Mouse (Mus musculus) heart, adult 2 months (tissue): ENCODE results near the gene Sema7a. TPM values are rescaled to one million over a fixed set of nuclear protein-coding genes. Genes with fewer than 3 reads are reported as not detected.
A peak's percentile ranks its signal among the peaks of the same experiment; 100 is the strongest.

Experiments used
- DNase-seq, 2 experiments: peaks; one replicate each; pipeline ENCODE4 v3.0.0; 2021
- H3K27ac ChIP-seq: fragments of 200-600 bp; 2 replicates; pipeline ENCODE4 v1.8.1; 2022
- H3K27me3 ChIP-seq: fragments of 200-500 bp; 2 replicates; pipeline ENCODE4 v1.6.1; 2012; ENCODE audit warnings: mild to moderate bottlenecking, low read length, inconsistent platforms, mixed read lengths; ENCODE audit not compliant: control insufficient read depth, insufficient read depth
- H3K36me3 ChIP-seq: fragments of 200-500 bp; 2 replicates; pipeline ENCODE4 v1.6.1; 2012; ENCODE audit warnings: low read length, inconsistent platforms; ENCODE audit not compliant: control insufficient read depth, insufficient read depth
- H3K4me1 ChIP-seq: fragments of 200-500 bp; 2 replicates; pipeline ENCODE4 v1.6.1; 2011; ENCODE audit warnings: low read length; ENCODE audit not compliant: control insufficient read depth, insufficient read depth
- H3K4me3 ChIP-seq: fragments of 200-600 bp; 2 replicates; pipeline ENCODE4 v1.8.1; 2022
- H3K79me2 ChIP-seq: fragments of 200-500 bp; replicated peaks from 2 replicates; pipeline ENCODE4 v1.6.1; 2012; ENCODE audit warnings: mild to moderate bottlenecking, inconsistent platforms, low read length, moderate library complexity, mixed read lengths; ENCODE audit not compliant: control insufficient read depth, insufficient read depth
- H3K9ac ChIP-seq: fragments of 200-500 bp; 2 replicates; pipeline ENCODE4 v1.6.1; 2012; ENCODE audit warnings: low read depth, mild to moderate bottlenecking, control low read depth, inconsistent platforms, low read length, mixed read lengths
- CTCF ChIP-seq: fragments of 200-600 bp; IDR thresholded peaks from 2 replicates; pipeline ENCODE4 v1.8.1; 2022; ENCODE audit warnings: antibody characterized with exemption, mild to moderate bottlenecking, moderate library complexity
- EP300 ChIP-seq: fragments of 200-500 bp; IDR thresholded peaks from 2 replicates; pipeline ENCODE4 v1.6.1; 2011; ENCODE audit warnings: low read depth, low read length, control low read depth; ENCODE audit not compliant: insufficient read depth
- POLR2A ChIP-seq: fragments of 200-500 bp; IDR thresholded peaks from 2 replicates; pipeline ENCODE4 v1.6.1; 2011; ENCODE audit warnings: mild to moderate bottlenecking, low read depth, low read length, control low read depth; ENCODE audit not compliant: insufficient read depth
- WGBS: fragments of 180-500 bp; shearing (Covaris S2); methylation state at CpG from one replicate; pipeline ENCODE4 v1.1.7; 2018; 5-methylcytosine and 5-hydroxymethylcytosine counted together
- intact Hi-C: fragments of 180-260 bp; cut with DNase I; formaldehyde crosslinking; loops from one replicate; pipeline ENCODE4 v1.15.1; 2025
- polyA plus RNA-seq: library from polyadenylated mRNA; depleted of rRNA; stranded (reverse); fragments of >200 nt; gene quantifications from 2 replicates; pipeline ENCODE4 v1.2.3, GENCODE M21; 2012
- total RNA-seq, 2 experiments: library from RNA; stranded (reverse); gene quantifications; 2 replicates each; pipeline ENCODE4 v1.2.3; 2021

The Sema7a gene
- total and polyA plus RNA-seq, 3 experiments = 26.7 to 31.1 (median 29.0) TPM

- Histone ChIP-seq H3K36me3 (no peaks in the 10 kb centered on the region), H3K79me2 (no peaks in the 10 kb centered on the region), H3K4me1 (no peaks in the 10 kb centered on the region; the same call in 1 of the 2 replicates), H3K27ac (no peak overlapping the region), H3K27me3 (peaks cover 2% of the 10 kb centered on the region; the same call in 1 of the 2 replicates), H3K9ac (no peak overlapping the region), H3K4me3 (no peak overlapping the region)
- DNase-seq = no peak
- TF ChIP-seq EP300 (no peak), POLR2A (no peak), CTCF (no peak)
- 27% methylated on average over 13 of the region's 13 CpGs for WGBS
- intact Hi-C loops = loop anchor here (1.0 to 5.0 kb wide), 4 partner anchors 62 to 340 kb away; no protein-coding TSS in a partner anchor
Observed at GRCm38 (mm10) chr9:57997511-57998031, 57.7 kb downstream of the Sema7a start.

GRCm38 (mm10) chr9:57998032-57998659, 58.2 kb downstream of the Sema7a start:
- H3K9ac ChIP-seq = no peak overlapping the region
- H3K27me3 ChIP-seq = peaks cover 2% of the 10 kb centered on the region; the same call in 1 of the 2 replicates

GRCm38 (mm10) chr9:57998685-57999084, 58.8 kb downstream of the Sema7a start:
- Histone ChIP-seq H3K9ac (no peak overlapping the region), H3K4me1 (no peaks in the 10 kb centered on the region; the same call in 1 of the 2 replicates), H3K79me2 (no peaks in the 10 kb centered on the region), H3K27me3 (peaks cover 2% of the 10 kb centered on the region; the same call in 1 of the 2 replicates), H3K27ac (no peak overlapping the region), H3K4me3 (no peak overlapping the region), H3K36me3 (no peaks in the 10 kb centered on the region)
- intact Hi-C loops = loop anchor here (1.0 to 5.0 kb wide), 4 partner anchors 63 to 341 kb away; no protein-coding TSS in a partner anchor
- TF ChIP-seq POLR2A (no peak), CTCF (no peak; the same call in 1 of the 2 replicates), EP300 (no peak)
- WGBS = 42% methylated on average over 2 of the region's 2 CpGs
- DNase-seq = no peak

More at GRCm38 (mm10) chr9:57998032-57998659, 58.2 kb downstream of the Sema7a start:
- Histone ChIP-seq H3K79me2 (no peaks in the 10 kb centered on the region), H3K4me3 (no peak overlapping the region), H3K36me3 (no peaks in the 10 kb centered on the region), H3K27ac (no peak overlapping the region), H3K4me1 (no peaks in the 10 kb centered on the region; the same call in 1 of the 2 replicates)
- 4% methylated on average over 20 of the region's 20 CpGs for WGBS
- intact Hi-C loops = loop anchor here (1.0 to 5.0 kb wide), 4 partner anchors 63 to 341 kb away; no protein-coding TSS in a partner anchor
- peak in 1 of 2 experiments; percentile 34 for DNase-seq
- TF ChIP-seq EP300 (peak; percentile 71), POLR2A (no peak), CTCF (peak; percentile 80)

- Histone ChIP-seq H3K79me2 (no peaks in the 10 kb centered on the region), H3K4me1 (no peaks in the 10 kb centered on the region), H3K27me3 (peaks cover 2% of the 10 kb centered on the region; the same call in 1 of the 2 replicates), H3K4me3 (no peak overlapping the region), H3K27ac (no peak overlapping the region), H3K9ac (no peak overlapping the region), H3K36me3 (no peaks in the 10 kb centered on the region)
- DNase-seq = no peak
- intact Hi-C loops = loop anchor here (5.0 kb wide), 2 partner anchors 237 to 342 kb away; no protein-coding TSS in a partner anchor
- WGBS = 37% methylated on average over 2 of the region's 2 CpGs
- TF ChIP-seq POLR2A (no peak), CTCF (no peak), EP300 (no peak)
Observed at GRCm38 (mm10) chr9:57999676-58000075, 59.8 kb downstream of the Sema7a start.

- no peak overlapping the region for H3K9ac ChIP-seq
- H3K4me3 ChIP-seq = no peak overlapping the region
- 31% methylated on average over 2 of the region's 2 CpGs for WGBS
- no peaks in the 10 kb centered on the region for H3K4me1 ChIP-seq
- intact Hi-C loops = no loop called here
- no peaks in the 10 kb centered on the region for H3K79me2 ChIP-seq
- no peak overlapping the region for H3K27ac ChIP-seq
- DNase-seq = no peak
- peaks cover 2% of the 10 kb centered on the region; the same call in 1 of the 2 replicates for H3K27me3 ChIP-seq
- TF ChIP-seq EP300 = no peak
- no peak for TF ChIP-seq POLR2A
- TF ChIP-seq CTCF = no peak
- no peaks in the 10 kb centered on the region for H3K36me3 ChIP-seq
Observed at GRCm38 (mm10) chr9:58003272-58003671, 63.4 kb downstream of the Sema7a start.
